Mouse (Mus musculus): ENCODE data around the gene Zfp523.

- TF ChIP-seq CTCF (IDR thresholded peaks at IDR 0.05; ENCODE audit: insufficient read depth, low read length) (no peak), POLR2A (IDR thresholded peaks at IDR 0.05; ENCODE audit: borderline replicate concordance, extremely low read depth, low read depth, low read length) (no peak)
Measured at GRCm38 (mm10) chr17:28237362-28237761, 60.4 kb downstream of the Zfp523 start.
